Mouse (Mus musculus) intestine, embryonic 16.5 days (tissue): ENCODE results near the gene Asb1. TPM values are rescaled to one million over a fixed set of nuclear protein-coding genes. Genes with fewer than 3 reads are reported as not detected.

Experiments
- ATAC-seq: fragments of 200-750 bp; cut with Nextera tagmentation; 2 replicates; pipeline ENCODE4 v1.8.0; 2017; ENCODE audit warnings: moderate TSS enrichment, moderate library complexity
- H3K27ac ChIP-seq: fragments of 300-500 bp; sonication (generic); 2 replicates; pipeline ENCODE4 v1.5.1; 2014; ENCODE audit warnings: mild to moderate bottlenecking, low read length
- H3K27me3 ChIP-seq: fragments of 300-500 bp; sonication (generic); replicated peaks from 2 replicates; pipeline ENCODE4 v1.6.1; 2014; ENCODE audit warnings: low read length, control low read depth, mixed read lengths; ENCODE audit not compliant: control insufficient read depth, insufficient read depth
- H3K36me3 ChIP-seq: fragments of 300-500 bp; sonication (generic); 2 replicates; pipeline ENCODE4 v1.6.1; 2014; ENCODE audit warnings: low read length, control low read depth; ENCODE audit not compliant: control insufficient read depth, insufficient read depth
- H3K4me1 ChIP-seq: fragments of 300-500 bp; sonication (generic); 2 replicates; pipeline ENCODE4 v1.6.1; 2014; ENCODE audit warnings: low read length, control low read depth, mixed read lengths; ENCODE audit not compliant: control insufficient read depth, insufficient read depth
- H3K4me2 ChIP-seq: fragments of 300-500 bp; sonication (generic); 2 replicates; pipeline ENCODE4 v1.6.1; 2014; ENCODE audit warnings: low read depth, low read length, control low read depth
- H3K4me3 ChIP-seq: fragments of 300-500 bp; sonication (generic); 2 replicates; pipeline ENCODE4 v1.5.1; 2014; ENCODE audit warnings: mild to moderate bottlenecking, low read length
- H3K9ac ChIP-seq: fragments of 300-500 bp; sonication (generic); 2 replicates; pipeline ENCODE4 v1.6.1; 2014; ENCODE audit warnings: low read depth, low read length
- H3K9me3 ChIP-seq: fragments of 300-500 bp; sonication (generic); 2 replicates; pipeline ENCODE4 v1.6.1; 2016; ENCODE audit warnings: low read length, control low read depth; ENCODE audit not compliant: control insufficient read depth
- WGBS: fragments of 180-500 bp; shearing (Covaris S2); extraction: QIAGEN DNeasy Blood & Tissue Kit; methylation state at CpG from one replicate; pipeline ENCODE4 v1.1.7; 2014; 5-methylcytosine and 5-hydroxymethylcytosine counted together
- polyA plus RNA-seq: library from polyadenylated mRNA; unstranded; fragments of >200 nt; fragmentation: Nextera tagmentation; extraction: Ambion mirVana; gene quantifications from 2 replicates; pipeline ENCODE4 v1.2.1, GENCODE M21; 2015

Gene Asb1
- polyA plus RNA-seq, 1 experiment from 2014 or later = 3.1 TPM

- H3K4me3 ChIP-seq = no peak overlapping the region
- H3K27ac ChIP-seq = no peak overlapping the region
- peak; percentile 62; the same call in 1 of the 2 replicates for ATAC-seq
- no peaks in the 10 kb centered on the region for H3K27me3 ChIP-seq
- H3K4me1 ChIP-seq = no peaks in the 10 kb centered on the region
- no peaks in the 10 kb centered on the region for H3K9me3 ChIP-seq
- H3K4me2 ChIP-seq = no peak overlapping the region
- 16% methylated on average over 10 of the region's 10 CpGs for WGBS
- no peaks in the 10 kb centered on the region for H3K36me3 ChIP-seq
- H3K9ac ChIP-seq = no peak overlapping the region
These were observed 16.6 kb upstream of the Asb1 start for GRCm38 (mm10) chr1:91523759-91524158.

DNA sequence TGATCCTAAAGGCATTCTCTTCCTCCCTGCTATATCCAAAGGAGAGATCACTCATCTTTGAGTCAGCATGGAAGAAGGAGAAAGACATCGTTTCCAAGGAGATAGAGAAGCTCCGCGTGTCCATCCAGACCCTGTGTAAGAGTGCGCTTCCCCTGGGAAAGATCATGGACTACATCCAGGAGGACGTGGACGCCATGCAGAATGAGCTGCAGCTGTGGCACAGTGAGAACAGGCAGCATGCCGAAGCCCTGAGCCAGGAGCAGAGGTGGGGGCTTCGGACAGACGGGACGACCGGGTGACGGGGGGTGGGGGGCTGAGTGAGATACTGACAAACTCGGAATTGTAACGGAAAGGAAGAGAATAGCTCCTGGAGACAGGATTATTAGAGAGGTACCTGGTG is 14.5 kb upstream of the Asb1 start:
- 89% methylated on average over 14 of the region's 14 CpGs for WGBS
- no peaks in the 10 kb centered on the region for H3K4me1 ChIP-seq
- no peak overlapping the region for H3K4me2 ChIP-seq
- no peaks in the 10 kb centered on the region for H3K27me3 ChIP-seq
- H3K27ac ChIP-seq = no peak overlapping the region
- H3K36me3 ChIP-seq = no peaks in the 10 kb centered on the region
- ATAC-seq = no peak
- H3K4me3 ChIP-seq = no peak overlapping the region
- H3K9ac ChIP-seq = no peak overlapping the region
- no peaks in the 10 kb centered on the region for H3K9me3 ChIP-seq

DNA sequence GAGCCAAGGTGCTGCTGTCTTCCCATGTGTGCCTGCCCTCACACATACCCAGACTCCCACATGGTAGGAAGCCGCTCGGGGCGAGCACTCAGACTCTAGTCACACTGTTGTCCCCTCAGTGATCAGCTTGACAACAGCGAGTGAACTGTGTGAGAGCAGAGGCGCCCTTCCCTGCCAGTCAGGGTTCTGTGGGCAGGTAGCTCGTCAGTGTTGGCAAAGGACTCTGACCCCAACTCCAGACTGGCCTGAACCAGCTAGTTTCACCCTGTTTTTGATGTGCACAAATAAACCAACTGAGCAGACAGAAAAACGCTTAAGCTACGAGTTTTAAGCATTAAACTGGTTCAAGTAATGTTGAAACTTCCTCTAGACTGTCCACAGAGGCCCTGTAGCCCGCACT is 10.2 kb upstream of the Asb1 start:
- no peak overlapping the region for H3K9ac ChIP-seq
- H3K36me3 ChIP-seq = no peaks in the 10 kb centered on the region
- no peaks in the 10 kb centered on the region for H3K27me3 ChIP-seq
- no peaks in the 10 kb centered on the region for H3K4me1 ChIP-seq
- no peak overlapping the region for H3K4me2 ChIP-seq
- H3K27ac ChIP-seq = no peak overlapping the region
- WGBS = 84% methylated on average over 9 of the region's 9 CpGs
- H3K9me3 ChIP-seq = no peaks in the 10 kb centered on the region
- no peak for ATAC-seq
- H3K4me3 ChIP-seq = no peak overlapping the region

GRCm38 (mm10) chr1:91532243-91532642 is 8.1 kb upstream of the Asb1 start:
- Histone ChIP-seq H3K4me3 (no peak overlapping the region), H3K27ac (no peak overlapping the region), H3K36me3 (no peaks in the 10 kb centered on the region), H3K9me3 (no peaks in the 10 kb centered on the region), H3K4me1 (no peaks in the 10 kb centered on the region), H3K27me3 (no peaks in the 10 kb centered on the region), H3K9ac (no peak overlapping the region), H3K4me2 (no peak overlapping the region)
- no peak for ATAC-seq
- WGBS = 80% methylated on average over 4 of the region's 4 CpGs

GRCm38 (mm10) chr1:91532892-91533291 is 7.5 kb upstream of the Asb1 start:
- Histone ChIP-seq H3K4me3 (no peak overlapping the region), H3K9me3 (no peaks in the 10 kb centered on the region), H3K27ac (no peak overlapping the region), H3K36me3 (no peaks in the 10 kb centered on the region), H3K4me2 (no peak overlapping the region), H3K9ac (no peak overlapping the region), H3K27me3 (no peaks in the 10 kb centered on the region), H3K4me1 (no peaks in the 10 kb centered on the region)
- 91% methylated on average over 5 of the region's 5 CpGs for WGBS
- no peak for ATAC-seq

DNA sequence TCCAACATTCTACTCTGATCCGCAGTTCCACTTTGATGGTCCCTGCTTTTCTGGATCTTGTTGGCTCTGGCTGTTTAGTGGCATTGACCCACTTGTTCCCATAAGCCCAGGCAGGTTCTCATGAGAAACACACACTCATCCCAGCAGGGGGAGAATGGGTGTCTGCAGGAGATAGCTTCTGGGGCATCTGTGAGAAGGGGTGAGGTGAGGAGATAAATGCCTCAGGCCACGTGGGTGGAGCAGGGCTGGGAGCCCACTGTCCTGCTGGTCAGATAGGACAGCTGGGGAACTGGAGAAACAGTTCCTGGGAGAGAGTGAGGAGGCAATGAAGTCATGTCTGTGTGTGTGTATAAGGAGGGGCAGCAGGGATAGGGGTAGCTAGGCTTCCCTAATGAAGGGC is 6.9 kb upstream of the Asb1 start:
- H3K4me1 ChIP-seq = no peaks in the 10 kb centered on the region
- H3K9me3 ChIP-seq = no peaks in the 10 kb centered on the region
- H3K27me3 ChIP-seq = no peaks in the 10 kb centered on the region
- H3K4me2 ChIP-seq = no peak overlapping the region
- peak; percentile 67 for ATAC-seq
- H3K36me3 ChIP-seq = no peaks in the 10 kb centered on the region
- H3K9ac ChIP-seq = no peak overlapping the region
- no peak overlapping the region for H3K4me3 ChIP-seq
- WGBS = 50% methylated on average over 2 of the region's 2 CpGs
- no peak overlapping the region for H3K27ac ChIP-seq

GRCm38 (mm10) chr1:91533961-91534723 is 6.2 kb upstream of the Asb1 start:
- Histone ChIP-seq H3K9ac (no peak overlapping the region), H3K4me1 (no peaks in the 10 kb centered on the region), H3K27ac (no peak overlapping the region), H3K36me3 (no peaks in the 10 kb centered on the region), H3K4me2 (no peak overlapping the region), H3K27me3 (no peaks in the 10 kb centered on the region), H3K4me3 (no peak overlapping the region), H3K9me3 (no peaks in the 10 kb centered on the region)
- ATAC-seq = no peak
- 74% methylated on average over 19 of the region's 19 CpGs for WGBS

DNA sequence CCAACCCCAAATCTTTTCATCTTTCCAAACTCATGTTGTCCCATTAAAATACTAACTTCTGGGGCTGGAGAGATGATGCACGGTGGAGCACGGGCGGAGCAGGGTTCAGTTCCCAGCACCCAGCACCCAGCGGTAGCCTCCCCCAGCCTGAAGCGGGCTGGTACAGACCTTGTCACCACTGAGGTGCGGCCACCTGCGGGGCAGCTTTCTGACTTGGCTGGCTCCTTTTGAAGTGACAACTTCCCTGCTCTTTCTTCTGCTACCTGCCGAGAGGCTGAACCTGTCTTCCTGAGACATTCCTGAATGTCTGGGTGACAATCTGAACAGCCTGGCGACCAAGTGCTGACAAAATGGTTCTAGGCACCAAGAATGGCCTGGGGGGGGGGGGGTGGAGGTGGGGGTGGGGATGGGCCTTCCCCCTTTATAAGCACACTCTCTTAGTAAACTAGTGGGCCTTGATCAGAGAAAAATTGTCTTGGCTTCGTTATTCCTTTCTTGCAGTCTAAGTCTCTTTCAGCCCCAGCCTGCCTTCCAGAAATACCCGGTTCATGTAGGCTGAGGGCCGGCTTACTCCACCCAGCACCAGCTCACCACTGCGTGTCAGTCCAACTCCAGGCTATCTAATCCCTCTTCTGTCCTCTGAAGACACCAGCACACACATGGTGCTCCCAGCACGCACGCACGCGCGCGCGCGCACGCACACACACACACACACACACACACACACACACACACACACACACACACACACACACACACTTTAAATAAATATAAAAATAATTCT is 2.4 kb upstream of the Asb1 start:
- no peaks in the 10 kb centered on the region for H3K9me3 ChIP-seq
- WGBS = 43% methylated on average over 21 of the region's 22 CpGs
- peaks cover 6% of the 10 kb centered on the region; the same call in 1 of the 2 replicates for H3K27me3 ChIP-seq
- H3K36me3 ChIP-seq = no peaks in the 10 kb centered on the region
- peaks cover 12% of the 10 kb centered on the region for H3K4me1 ChIP-seq
- no peak overlapping the region for H3K4me3 ChIP-seq
- no peak overlapping the region for H3K9ac ChIP-seq
- no peak overlapping the region for H3K4me2 ChIP-seq
- H3K27ac ChIP-seq = no peak overlapping the region
- ATAC-seq = no peak

- Histone ChIP-seq H3K9me3 (no peaks in the 10 kb centered on the region), H3K4me1 (peaks cover 12% of the 10 kb centered on the region), H3K27ac (no peak overlapping the region), H3K4me2 (no peak overlapping the region), H3K9ac (no peak overlapping the region), H3K36me3 (no peaks in the 10 kb centered on the region), H3K4me3 (no peak overlapping the region), H3K27me3 (peaks cover 6% of the 10 kb centered on the region; the same call in 1 of the 2 replicates)
- 70% methylated on average over 1 of the region's 1 CpGs for WGBS
- no peak for ATAC-seq
These were observed 1.8 kb upstream of the Asb1 start for GRCm38 (mm10) chr1:91538570-91538929.
